Mouse (Mus musculus) limb, embryonic 11.5 days (tissue): ENCODE data around the gene Pou2f3. TPM values are rescaled to one million over a fixed set of nuclear protein-coding genes. Genes with fewer than 3 reads are reported as not detected.

Experiments
- ATAC-seq: fragments of 200-750 bp; cut with Nextera tagmentation; 2 replicates; pipeline ENCODE4 v1.8.0; 2017; ENCODE audit warnings: low read depth; ENCODE audit not compliant: insufficient number of reproducible peaks, low FRiP score, low TSS enrichment
- DNase-seq: peaks from one replicate; pipeline ENCODE4 v3.0.0-alpha.2; 2015; ENCODE audit warnings: low spot score
- H3K27ac ChIP-seq: fragments of 300-500 bp; sonication (generic); replicated peaks from 2 replicates; pipeline ENCODE4 v1.5.1; 2014; ENCODE audit warnings: low read depth, mild to moderate bottlenecking, low read length
- H3K27me3 ChIP-seq: fragments of 300-500 bp; sonication (generic); 2 replicates; pipeline ENCODE4 v1.6.1; 2014; ENCODE audit warnings: mild to moderate bottlenecking, low read length, mixed read lengths; ENCODE audit not compliant: control insufficient read depth, insufficient read depth
- H3K36me3 ChIP-seq: fragments of 300-500 bp; sonication (generic); 2 replicates; pipeline ENCODE4 v1.6.1; 2014; ENCODE audit warnings: mild to moderate bottlenecking, low read length, moderate library complexity, mixed read lengths; ENCODE audit not compliant: control insufficient read depth, insufficient read depth
- H3K4me1 ChIP-seq: fragments of 300-500 bp; sonication (generic); 2 replicates; pipeline ENCODE4 v1.6.1; 2014; ENCODE audit warnings: low read length, mixed read lengths; ENCODE audit not compliant: control insufficient read depth, insufficient read depth
- H3K4me2 ChIP-seq: fragments of 300-500 bp; sonication (generic); 2 replicates; pipeline ENCODE4 v1.6.1; 2014; ENCODE audit warnings: low read depth, mild to moderate bottlenecking, moderate library complexity; ENCODE audit not compliant: severe bottlenecking
- H3K4me3 ChIP-seq: fragments of 300-500 bp; sonication (generic); 2 replicates; pipeline ENCODE4 v1.5.1; 2014; ENCODE audit warnings: low read depth, low read length
- H3K9ac ChIP-seq: fragments of 300-500 bp; sonication (generic); 2 replicates; pipeline ENCODE4 v1.6.1; 2014; ENCODE audit warnings: mild to moderate bottlenecking, low read length
- H3K9me3 ChIP-seq: fragments of 300-500 bp; sonication (generic); 2 replicates; pipeline ENCODE4 v1.6.1; 2016; ENCODE audit warnings: low read length; ENCODE audit not compliant: control insufficient read depth
- WGBS: fragments of 180-500 bp; shearing (Covaris S2); extraction: QIAGEN DNeasy Blood & Tissue Kit; methylation state at CpG from one replicate; pipeline ENCODE4 v1.1.7; 2014; 5-methylcytosine and 5-hydroxymethylcytosine counted together
- polyA plus RNA-seq: library from polyadenylated mRNA; unstranded; fragments of >200 nt; fragmentation: Nextera tagmentation; extraction: Ambion mirVana; gene quantifications from 2 replicates; pipeline ENCODE4 v1.2.1, GENCODE M21; 2014

Pou2f3 gene
- polyA plus RNA-seq, 1 experiment from 2014 or later = not detected

GRCm38 (mm10) chr9:43103675-43104299, 106.4 kb downstream of the Pou2f3 start:
- Histone ChIP-seq H3K36me3 (no peaks in the 10 kb centered on the region), H3K9ac (no peak overlapping the region), H3K9me3 (no peaks in the 10 kb centered on the region), H3K4me3 (peak overlapping the region; percentile 86), H3K27ac (no peak overlapping the region), H3K4me1 (peaks cover 8% of the 10 kb centered on the region; the same call in 1 of the 2 replicates), H3K27me3 (no peaks in the 10 kb centered on the region), H3K4me2 (peak overlapping the region; percentile 80)
- no peak for ATAC-seq
- no peak for DNase-seq
- WGBS = 44% methylated on average over 4 of the region's 4 CpGs

DNA sequence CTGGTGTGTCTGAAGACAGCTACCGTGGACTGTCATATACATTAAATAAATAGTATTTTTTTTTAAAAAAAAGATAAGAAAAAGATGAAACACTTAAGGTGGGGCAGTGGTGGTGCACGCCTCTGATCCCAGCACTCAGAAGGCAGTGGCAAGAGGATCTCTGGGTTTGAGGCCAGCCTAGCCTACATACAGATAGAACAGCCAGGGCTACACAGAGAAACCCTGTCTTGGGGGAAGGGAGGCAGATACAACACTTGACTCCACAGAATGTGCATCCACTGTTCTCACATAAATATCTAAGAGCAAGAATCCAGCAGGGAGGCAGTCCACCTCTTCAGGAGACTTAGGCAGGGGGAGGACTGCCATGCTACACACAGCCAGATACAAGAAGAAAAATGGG, 107.2 kb downstream of the Pou2f3 start:
- Histone ChIP-seq H3K4me3 (no peak overlapping the region), H3K9me3 (no peaks in the 10 kb centered on the region), H3K4me2 (peak overlapping the region; percentile 30; the same call in 1 of the 2 replicates), H3K27ac (no peak overlapping the region), H3K27me3 (no peaks in the 10 kb centered on the region), H3K9ac (no peak overlapping the region), H3K36me3 (no peaks in the 10 kb centered on the region), H3K4me1 (peaks cover 8% of the 10 kb centered on the region; the same call in 1 of the 2 replicates)
- DNase-seq = no peak
- no peak for ATAC-seq
- WGBS = 92% methylated on average over 2 of the region's 2 CpGs

DNA sequence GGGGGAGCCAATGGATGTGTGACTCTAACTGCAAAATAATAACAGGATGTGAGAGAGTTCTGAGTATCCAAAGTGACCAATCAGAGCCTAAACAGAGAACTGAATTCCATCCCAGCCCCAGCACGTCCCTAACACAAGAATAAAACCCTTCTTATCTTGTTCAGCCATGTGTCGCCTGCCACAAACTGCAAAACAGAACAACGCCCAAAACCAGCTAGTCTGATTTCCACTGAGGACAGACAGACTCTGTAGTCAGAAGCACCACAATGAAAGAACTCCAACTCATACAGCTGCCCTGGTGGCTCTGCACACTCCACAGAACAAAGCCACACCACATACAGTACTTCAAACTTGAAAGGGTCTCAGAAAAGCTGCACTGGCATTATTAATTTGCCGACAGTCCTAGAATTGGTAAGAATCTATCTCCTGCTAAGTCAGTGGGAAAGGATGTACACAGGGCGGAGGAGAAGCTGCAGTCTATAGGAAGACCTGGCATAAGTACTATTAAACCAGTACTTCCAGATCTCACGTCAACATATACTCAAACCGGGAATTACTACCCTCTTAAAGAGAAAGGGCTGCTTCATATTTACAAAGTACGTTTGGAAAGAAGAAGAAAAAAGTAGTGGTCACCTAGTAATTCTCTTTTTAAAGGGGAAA, 108.1 kb downstream of the Pou2f3 start:
- DNase-seq (no peak), ATAC-seq (no peak)
- Histone ChIP-seq H3K9ac (no peak overlapping the region), H3K9me3 (no peaks in the 10 kb centered on the region), H3K36me3 (no peaks in the 10 kb centered on the region), H3K27me3 (no peaks in the 10 kb centered on the region), H3K4me3 (no peak overlapping the region), H3K27ac (no peak overlapping the region), H3K4me1 (peaks cover 8% of the 10 kb centered on the region; the same call in 1 of the 2 replicates), H3K4me2 (no peak overlapping the region)
- whole genome bisulfite sequencing = 78% methylated on average over 8 of the region's 8 CpGs

DNA sequence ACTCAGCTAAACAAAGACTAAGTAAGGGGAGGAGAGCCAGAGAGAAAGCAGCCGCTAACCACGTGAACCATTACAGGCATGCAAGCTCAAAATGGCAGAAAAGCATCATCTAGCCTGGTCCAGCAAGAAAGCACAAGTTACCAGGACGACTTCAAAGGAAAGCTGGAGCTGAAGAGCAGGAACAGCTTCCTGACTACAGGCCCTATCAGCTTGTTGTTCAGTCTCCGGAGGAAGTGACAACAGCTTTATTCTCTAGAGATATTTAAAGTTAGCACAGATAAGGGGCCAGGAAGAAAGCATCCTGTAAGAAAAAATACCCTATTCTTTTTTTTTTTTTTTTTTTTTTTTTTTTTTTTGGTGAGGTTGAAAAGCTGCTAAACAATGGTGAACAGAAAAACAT, 111.2 kb downstream of the Pou2f3 start:
- Histone ChIP-seq H3K4me2 (no peak overlapping the region), H3K36me3 (no peaks in the 10 kb centered on the region), H3K4me3 (no peak overlapping the region), H3K27ac (no peak overlapping the region), H3K4me1 (peaks cover 6% of the 10 kb centered on the region; the same call in 1 of the 2 replicates), H3K9me3 (no peaks in the 10 kb centered on the region), H3K27me3 (no peaks in the 10 kb centered on the region), H3K9ac (no peak overlapping the region)
- no peak for DNase-seq
- WGBS = 65% methylated on average over 4 of the region's 4 CpGs
- no peak for ATAC-seq

DNA sequence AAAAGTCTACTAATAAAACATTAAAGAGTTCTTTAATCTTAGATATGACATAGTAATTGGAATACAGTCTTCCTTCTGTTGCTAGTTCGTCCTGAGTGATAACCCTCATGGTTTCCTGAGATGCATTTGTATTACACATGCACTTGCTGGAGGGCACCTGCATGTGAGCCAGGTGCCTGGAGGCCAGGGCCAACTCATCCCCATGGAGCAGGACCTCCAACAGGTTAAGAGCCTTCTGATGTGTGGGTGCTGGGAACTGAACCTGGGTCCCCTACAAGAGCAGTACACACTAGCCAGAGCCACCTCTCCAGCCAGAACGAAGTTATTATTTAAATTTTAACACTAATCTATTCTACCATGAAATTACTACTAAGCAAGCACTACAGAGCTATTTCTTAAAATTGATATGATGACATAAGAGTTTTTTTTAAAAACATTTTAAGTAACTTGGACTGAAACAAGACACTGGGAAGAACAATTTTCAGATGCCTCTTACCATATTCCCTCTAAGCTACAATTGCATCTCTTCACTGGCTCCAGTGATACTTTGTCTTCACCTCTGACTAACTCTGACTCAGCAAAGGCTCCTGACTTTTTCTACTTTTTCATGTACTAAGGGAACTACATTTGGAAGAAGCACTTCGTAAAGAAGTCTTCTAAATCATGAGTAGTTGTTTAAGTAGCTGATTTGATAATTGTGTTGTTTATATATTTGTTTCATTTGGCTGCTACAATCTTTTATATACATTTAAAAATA, 112.2 kb downstream of the Pou2f3 start:
- ATAC-seq (no peak), DNase-seq (no peak)
- no peak overlapping the region for H3K4me2 ChIP-seq
- no peaks in the 10 kb centered on the region for H3K36me3 ChIP-seq
- no peak overlapping the region for H3K4me3 ChIP-seq
- no peak overlapping the region for H3K9ac ChIP-seq
- 96% methylated on average over 3 of the region's 3 CpGs for WGBS
- H3K9me3 ChIP-seq = no peaks in the 10 kb centered on the region
- H3K4me1 ChIP-seq = no peaks in the 10 kb centered on the region
- H3K27ac ChIP-seq = no peak overlapping the region
- H3K27me3 ChIP-seq = no peaks in the 10 kb centered on the region

DNA sequence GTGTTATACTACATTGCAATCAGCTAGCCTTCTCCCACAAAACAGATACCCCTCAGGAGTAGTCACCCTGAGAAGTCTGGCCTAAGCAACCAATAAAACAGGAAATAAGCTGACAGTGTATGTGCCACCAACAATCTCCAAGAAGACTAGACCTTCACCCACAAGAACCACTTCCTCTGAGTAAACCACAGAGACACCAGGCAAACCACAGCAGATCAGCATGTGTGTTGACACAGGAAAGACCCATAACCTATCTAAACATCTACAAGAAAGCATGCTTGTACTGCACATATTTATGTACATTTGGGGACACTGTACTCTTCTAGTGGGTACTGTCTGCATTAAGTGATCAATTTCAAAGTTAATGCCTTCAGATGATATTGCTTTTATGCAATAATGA, 113.8 kb downstream of the Pou2f3 start:
- H3K36me3 ChIP-seq = no peaks in the 10 kb centered on the region
- H3K27ac ChIP-seq = no peak overlapping the region
- no peak overlapping the region for H3K4me2 ChIP-seq
- H3K9ac ChIP-seq = no peak overlapping the region
- no peaks in the 10 kb centered on the region for H3K27me3 ChIP-seq
- ATAC-seq (no peak), DNase-seq (no peak)
- H3K4me3 ChIP-seq = no peak overlapping the region
- H3K9me3 ChIP-seq = no peaks in the 10 kb centered on the region
- no peaks in the 10 kb centered on the region for H3K4me1 ChIP-seq

GRCm38 (mm10) chr9:43094828-43095227, 115.3 kb downstream of the Pou2f3 start:
- Histone ChIP-seq H3K9me3 (no peaks in the 10 kb centered on the region), H3K4me2 (no peak overlapping the region), H3K27me3 (no peaks in the 10 kb centered on the region), H3K27ac (no peak overlapping the region), H3K4me1 (no peaks in the 10 kb centered on the region), H3K36me3 (no peaks in the 10 kb centered on the region), H3K9ac (no peak overlapping the region), H3K4me3 (no peak overlapping the region)
- 92% methylated on average over 4 of the region's 4 CpGs for WGBS
- ATAC-seq = no peak
- DNase-seq = no peak

- H3K9me3 ChIP-seq = no peaks in the 10 kb centered on the region
- no peaks in the 10 kb centered on the region for H3K4me1 ChIP-seq
- H3K27ac ChIP-seq = no peak overlapping the region
- H3K4me3 ChIP-seq = no peak overlapping the region
- 73% methylated on average over 3 of the region's 3 CpGs for WGBS
- ATAC-seq = no peak
- no peak for DNase-seq
- no peak overlapping the region for H3K9ac ChIP-seq
- no peak overlapping the region for H3K4me2 ChIP-seq
- H3K36me3 ChIP-seq = no peaks in the 10 kb centered on the region
- no peaks in the 10 kb centered on the region for H3K27me3 ChIP-seq
These were observed 116.4 kb downstream of the Pou2f3 start for GRCm38 (mm10) chr9:43093803-43094202.
